Mouse (Mus musculus): ENCODE measurements around the gene Agpat4.

Gene Agpat4

GRCm38 (mm10) chr17:12195137-12195536, 76.6 kb downstream of the Agpat4 start:
- WGBS, result 58% methylated on average over 5 of the region's 5 CpGs

- 74% methylated on average over 10 of the region's 10 CpGs for WGBS
These were observed 77.1 kb downstream of the Agpat4 start for GRCm38 (mm10) chr17:12195604-12196003.

- WGBS, result 42% methylated on average over 4 of the region's 4 CpGs
These were observed 81.4 kb downstream of the Agpat4 start for GRCm38 (mm10) chr17:12199933-12200332.

GRCm38 (mm10) chr17:12201086-12201485, 82.6 kb downstream of the Agpat4 start:
- 95% methylated on average over 1 of the region's 1 CpGs for WGBS

- WGBS, result 52% methylated on average over 15 of the region's 15 CpGs
These were observed 85.0 kb downstream of the Agpat4 start for GRCm38 (mm10) chr17:12203414-12203897.

GRCm38 (mm10) chr17:12204246-12204645, 85.7 kb downstream of the Agpat4 start:
- 76% methylated on average over 3 of the region's 3 CpGs for WGBS

- 94% methylated on average over 3 of the region's 3 CpGs for WGBS
These were observed 86.1 kb downstream of the Agpat4 start for GRCm38 (mm10) chr17:12204689-12205014.

GRCm38 (mm10) chr17:12205015-12205693, 86.7 kb downstream of the Agpat4 start:
- WGBS, result 61% methylated on average over 10 of the region's 10 CpGs

GRCm38 (mm10) chr17:12205694-12206075, 87.2 kb downstream of the Agpat4 start:
- WGBS, result 25% methylated on average over 4 of the region's 4 CpGs

- 77% methylated on average over 3 of the region's 3 CpGs for WGBS
These were observed 87.7 kb downstream of the Agpat4 start for GRCm38 (mm10) chr17:12206248-12206647.

GRCm38 (mm10) chr17:12207022-12207548, 88.6 kb downstream of the Agpat4 start:
- WGBS, result 23% methylated on average over 1 of the region's 1 CpGs

- WGBS, result 77% methylated on average over 4 of the region's 4 CpGs
These were observed 91.0 kb downstream of the Agpat4 start for GRCm38 (mm10) chr17:12209481-12209880.

- 32% methylated on average over 8 of the region's 8 CpGs for WGBS
These were observed 92.1 kb downstream of the Agpat4 start for GRCm38 (mm10) chr17:12210544-12211132.

GRCm38 (mm10) chr17:12211890-12212289, 93.4 kb downstream of the Agpat4 start:
- 56% methylated on average over 11 of the region's 11 CpGs for WGBS

- 37% methylated on average over 6 of the region's 6 CpGs for WGBS
These were observed 93.8 kb downstream of the Agpat4 start for GRCm38 (mm10) chr17:12212341-12212740.

GRCm38 (mm10) chr17:12213430-12213829, 94.9 kb downstream of the Agpat4 start:
- 61% methylated on average over 8 of the region's 8 CpGs for WGBS

GRCm38 (mm10) chr17:12216224-12216623, 97.7 kb downstream of the Agpat4 start:
- 72% methylated on average over 6 of the region's 6 CpGs for WGBS

GRCm38 (mm10) chr17:12221926-12222325, 103.4 kb downstream of the Agpat4 start:
- 40% methylated on average over 6 of the region's 6 CpGs for WGBS

- WGBS, result 45% methylated on average over 5 of the region's 5 CpGs
These were observed 105.2 kb downstream of the Agpat4 start for GRCm38 (mm10) chr17:12223682-12224081.

- 77% methylated on average over 9 of the region's 9 CpGs for WGBS
These were observed 105.6 kb downstream of the Agpat4 start for GRCm38 (mm10) chr17:12224145-12224544.

GRCm38 (mm10) chr17:12224551-12224950, 106.0 kb downstream of the Agpat4 start:
- WGBS, result 51% methylated on average over 7 of the region's 7 CpGs

- WGBS, result 47% methylated on average over 1 of the region's 1 CpGs
These were observed 106.7 kb downstream of the Agpat4 start for GRCm38 (mm10) chr17:12225227-12225626.

- whole genome bisulfite sequencing, result 73% methylated on average over 12 of the region's 12 CpGs
These were observed 108.0 kb downstream of the Agpat4 start for GRCm38 (mm10) chr17:12226551-12226950.
